Mouse (Mus musculus) cerebellum, adult 11-12 months (tissue): Measurements from ENCODE around the gene Galnt16.

Source experiments
- DNase-seq: peaks from one replicate; pipeline ENCODE4 v3.0.0; 2022

Gene Galnt16

DNA sequence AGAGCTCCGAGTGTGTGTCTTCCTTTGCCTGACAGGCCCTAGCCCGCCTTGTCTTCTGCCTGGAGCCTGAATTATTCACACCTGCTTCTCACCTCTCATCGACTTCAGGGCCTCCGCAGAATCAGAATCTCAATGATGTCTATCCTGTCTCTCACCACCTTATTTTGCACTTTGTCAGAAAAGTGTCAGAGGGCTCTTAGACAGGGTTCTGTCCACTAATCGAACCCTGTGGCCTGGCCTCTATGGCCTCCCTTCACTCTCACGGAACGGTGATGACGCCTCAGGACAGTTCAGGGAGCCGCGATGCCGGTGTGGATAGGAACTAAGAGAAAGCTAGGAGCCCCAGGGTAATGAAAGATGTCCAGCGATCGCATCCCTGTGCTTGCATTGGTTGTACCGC, at the start of gene Galnt16:
Gene Galnt16 (plus strand): TSS at position 301 of the 400 bp plus-strand sequence.
- DNase-seq, result no peak

- DNase-seq, result no peak
Observed at GRCm38 (mm10) chr12:80470206-80470605, 47.9 kb upstream of the Galnt16 start.

- no peak for DNase-seq
Observed at GRCm38 (mm10) chr12:80471926-80472325, 46.2 kb upstream of the Galnt16 start.

GRCm38 (mm10) chr12:80473731-80474130, 44.3 kb upstream of the Galnt16 start:
- no peak for DNase-seq

DNA sequence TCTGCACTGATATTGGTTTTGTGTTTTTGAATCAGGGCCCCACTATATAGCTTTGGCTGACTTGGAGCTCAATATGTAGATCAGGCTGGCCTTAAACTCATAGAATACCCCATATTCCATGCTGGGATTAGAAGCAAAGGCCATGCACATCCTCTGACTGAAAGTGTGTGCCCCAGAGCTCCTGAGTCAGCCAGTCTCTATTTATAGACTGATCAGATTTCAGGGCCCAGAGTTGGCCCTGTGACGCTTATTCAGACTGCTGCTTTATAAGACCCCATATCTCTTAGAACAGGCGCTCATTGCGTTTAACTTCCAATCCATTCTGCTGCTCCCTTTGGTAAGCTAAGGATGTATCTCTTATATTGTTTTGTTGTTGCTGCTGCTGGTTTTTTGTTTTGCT, 38.1 kb upstream of the Galnt16 start:
- no peak for DNase-seq

GRCm38 (mm10) chr12:80483397-80483796, 34.7 kb upstream of the Galnt16 start:
- DNase-seq, result no peak

DNA sequence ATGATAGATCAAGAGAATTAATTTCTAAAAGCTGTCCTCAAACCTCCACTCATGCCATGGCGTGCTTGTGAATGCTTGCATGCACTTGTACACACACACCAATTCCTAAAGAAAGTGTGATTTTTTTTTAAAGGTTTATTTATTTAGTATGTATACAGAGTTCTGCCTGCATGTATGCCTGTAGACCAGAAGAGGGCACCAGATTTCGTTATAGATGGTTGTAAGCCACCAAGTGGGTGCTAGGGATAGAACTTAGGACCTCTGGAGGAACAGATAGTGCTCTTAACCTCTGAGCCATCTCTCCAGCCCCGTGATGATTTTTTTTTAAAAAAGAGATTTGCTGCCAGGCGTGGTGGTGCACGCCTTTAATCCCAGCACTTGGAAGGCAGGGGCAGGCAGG, 24.8 kb upstream of the Galnt16 start:
- no peak for DNase-seq

DNA sequence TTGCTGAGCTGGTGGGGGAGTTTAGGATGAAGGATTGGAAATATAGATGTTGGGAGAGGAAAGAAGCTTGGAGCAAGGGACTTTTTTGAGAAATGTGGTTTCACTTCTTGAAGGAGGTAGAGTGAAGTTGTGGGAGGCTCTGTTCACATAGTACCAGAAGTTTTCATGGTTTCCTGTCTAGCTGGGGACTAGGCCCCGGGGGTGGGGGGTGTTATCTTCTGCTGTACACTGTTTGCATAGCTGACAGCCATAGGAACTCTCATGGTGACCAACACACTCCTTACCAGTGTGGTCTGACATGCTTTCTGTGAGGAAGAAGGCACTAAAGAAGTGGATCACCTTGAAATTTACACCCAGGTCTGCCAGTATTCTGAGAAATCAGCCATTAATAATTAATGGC, 22.4 kb upstream of the Galnt16 start:
- no peak for DNase-seq

DNA sequence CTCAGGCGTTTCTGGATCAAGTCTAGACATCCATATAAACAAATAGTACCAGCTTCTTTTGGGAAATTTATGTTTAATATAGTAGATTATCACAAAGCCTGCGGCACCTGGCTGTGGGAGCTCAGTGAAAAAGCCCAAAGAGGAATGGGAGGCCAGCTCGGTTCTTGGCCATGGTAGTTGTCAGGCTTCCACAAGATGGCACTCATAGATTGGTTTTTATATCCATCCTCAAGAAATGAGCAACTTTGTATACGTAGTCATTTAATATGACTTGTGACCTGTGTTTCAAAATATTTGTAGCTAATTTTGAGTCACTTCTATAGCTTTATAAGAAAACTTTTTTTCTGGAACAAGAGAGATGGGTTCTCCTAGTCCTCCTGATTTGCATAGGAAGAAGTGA, 19.7 kb upstream of the Galnt16 start:
- no peak for DNase-seq

- DNase-seq, result no peak
Observed at GRCm38 (mm10) chr12:80500506-80500905, 17.6 kb upstream of the Galnt16 start.

DNA sequence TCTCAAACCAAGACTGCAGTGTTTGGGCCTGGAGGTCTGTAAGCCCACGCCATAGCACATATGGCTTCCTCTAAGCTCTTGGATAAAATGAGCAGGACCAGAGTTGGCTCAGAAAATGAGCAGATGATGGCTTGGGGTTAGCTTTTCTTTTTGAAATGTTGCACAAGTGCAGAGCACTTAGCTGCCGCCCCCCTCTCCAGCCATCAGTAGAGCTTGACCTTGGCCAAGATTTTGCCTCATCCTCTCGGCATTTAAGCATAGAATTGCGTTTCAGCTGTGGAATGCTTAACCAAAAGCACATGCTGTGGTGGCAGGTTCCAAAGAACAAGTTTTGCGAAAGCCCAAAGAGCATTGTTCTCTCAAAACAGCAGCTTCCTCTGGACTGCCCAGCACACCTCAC, 13.4 kb upstream of the Galnt16 start:
- no peak for DNase-seq

GRCm38 (mm10) chr12:80507041-80507745, 10.9 kb upstream of the Galnt16 start:
- no peak for DNase-seq

GRCm38 (mm10) chr12:80518393-80518756, 298 bp downstream of the Galnt16 start:
- DNase-seq, result peak; percentile 52

GRCm38 (mm10) chr12:80518757-80519620, 912 bp downstream of the Galnt16 start:
- peak; percentile 70 for DNase-seq

GRCm38 (mm10) chr12:80519621-80520332, 1.7 kb downstream of the Galnt16 start:
- peak; percentile 52 for DNase-seq

DNA sequence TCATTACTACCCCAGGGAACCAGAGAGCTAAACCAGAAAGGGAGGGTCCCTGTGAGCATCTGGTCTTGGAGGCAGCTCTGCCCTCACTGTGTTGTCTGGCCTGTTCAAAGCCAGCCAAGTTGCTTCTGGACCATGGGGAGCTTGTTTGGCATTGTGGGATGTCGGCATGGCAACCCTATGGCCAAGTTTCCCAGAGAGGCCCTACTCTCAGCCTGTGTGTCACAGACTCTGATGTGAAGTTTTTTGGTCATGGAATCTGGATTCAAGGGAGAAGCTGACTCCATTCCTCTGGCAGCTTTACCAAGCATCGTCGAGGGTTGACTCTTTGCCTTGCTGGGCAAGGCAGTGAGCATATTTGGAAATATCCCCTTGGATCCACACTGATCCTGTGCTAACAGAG, 3.9 kb downstream of the Galnt16 start:
- DNase-seq, result no peak

DNA sequence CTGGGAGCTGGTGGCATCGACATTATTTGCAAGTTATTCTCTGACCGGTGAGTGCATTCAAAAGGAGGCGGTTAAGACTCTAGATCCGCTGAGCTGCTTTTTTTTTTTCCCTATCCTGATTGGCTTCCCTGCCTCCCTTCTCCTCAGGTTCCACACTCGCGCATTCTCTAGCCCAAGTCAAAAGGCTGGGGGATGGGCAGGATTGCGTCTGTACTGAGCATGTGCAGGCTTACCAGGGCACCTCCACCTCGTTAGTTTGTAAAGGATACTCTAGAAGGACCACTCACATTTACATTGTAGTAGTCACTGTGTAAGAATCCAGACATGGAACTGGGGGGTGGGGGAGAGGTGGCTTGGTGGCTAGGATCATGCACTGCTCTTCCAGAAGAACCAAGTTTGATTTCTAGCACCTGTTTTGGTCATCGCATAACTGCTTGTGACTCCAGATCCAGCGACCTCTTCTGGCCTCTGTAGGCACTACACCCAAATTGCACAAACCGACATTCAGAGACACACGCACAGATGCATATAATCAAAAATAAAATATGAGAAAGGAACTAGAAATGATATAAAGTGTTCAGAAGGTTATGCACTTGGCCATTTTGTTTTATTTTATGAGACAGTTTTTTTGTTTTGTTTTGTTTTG, 6.3 kb downstream of the Galnt16 start:
- DNase-seq, result no peak

- no peak for DNase-seq
Observed at GRCm38 (mm10) chr12:80525513-80525912, 7.4 kb downstream of the Galnt16 start.

DNA sequence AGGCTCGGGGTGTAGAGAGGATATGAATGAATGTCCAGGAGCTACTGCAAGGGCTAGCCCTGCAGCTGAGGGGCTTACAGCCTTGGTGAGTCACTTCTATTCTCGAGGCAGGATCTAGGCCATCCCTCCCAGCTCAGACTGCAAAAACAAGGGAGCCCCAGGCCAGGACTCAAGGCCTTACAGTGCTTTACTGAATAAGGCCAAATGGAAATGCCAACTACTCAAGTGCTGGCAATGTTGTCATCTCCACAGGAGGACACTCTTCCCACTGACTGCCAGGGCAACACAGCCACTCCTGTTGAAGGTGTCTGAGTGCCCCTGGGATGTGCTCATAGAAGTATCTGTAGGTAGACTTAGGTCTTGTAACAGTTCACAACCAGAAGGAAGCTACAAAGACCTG, 8.4 kb downstream of the Galnt16 start:
- no peak for DNase-seq

DNA sequence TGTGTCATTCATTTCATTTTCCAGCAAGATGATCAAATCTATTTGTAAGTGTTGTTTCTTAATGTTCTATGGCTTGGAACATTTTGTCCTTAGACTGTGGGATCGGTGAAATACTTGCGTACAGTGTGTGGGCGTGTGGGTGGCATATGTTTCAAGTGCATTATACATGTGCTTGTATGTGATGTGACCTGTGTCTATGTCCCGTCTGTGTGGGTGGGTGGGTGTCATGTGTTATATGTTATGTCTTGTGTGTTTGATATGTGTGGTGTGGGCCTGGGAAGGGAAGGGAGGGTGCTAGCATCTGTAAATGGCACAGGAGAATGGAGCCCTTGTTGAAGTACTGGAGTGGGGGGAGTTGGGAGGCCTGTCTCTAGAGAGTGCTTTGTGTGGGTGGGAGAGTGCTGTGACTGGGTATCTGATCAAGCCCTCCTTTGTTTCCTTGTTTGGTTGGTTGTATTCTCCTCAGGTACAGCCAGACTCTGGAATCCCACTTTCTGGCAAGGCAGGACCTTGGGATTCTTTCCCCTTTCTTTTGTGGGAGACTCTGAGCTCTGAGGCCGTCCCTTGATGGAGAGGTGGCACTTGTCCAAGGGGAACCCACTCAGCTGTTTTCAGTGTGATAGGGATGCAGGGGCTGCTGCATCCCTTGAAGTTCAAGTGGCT, 9.8 kb downstream of the Galnt16 start:
- DNase-seq, result no peak

- no peak for DNase-seq
Observed at GRCm38 (mm10) chr12:80530052-80530451, 12.0 kb downstream of the Galnt16 start.

GRCm38 (mm10) chr12:80530630-80531029, 12.6 kb downstream of the Galnt16 start:
- DNase-seq, result no peak

DNA sequence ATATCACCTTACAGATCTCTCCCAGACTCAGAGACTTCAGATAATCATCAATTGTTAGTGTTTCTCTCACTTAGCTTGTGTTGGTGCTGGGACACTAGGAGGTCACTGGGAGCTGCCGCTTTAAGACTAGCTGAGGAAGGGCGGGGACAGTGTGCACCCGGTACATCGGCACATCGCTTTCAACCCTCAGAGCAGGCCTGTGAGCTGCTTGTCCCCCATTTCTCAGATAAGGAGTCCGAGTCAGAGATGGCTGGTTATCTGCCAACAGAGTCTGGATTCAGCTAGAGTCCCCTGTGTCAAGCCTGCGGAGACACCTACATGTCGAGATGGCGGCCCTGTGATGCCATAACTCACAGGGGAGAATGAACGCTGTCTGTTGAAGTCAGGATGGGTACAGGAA, 13.5 kb downstream of the Galnt16 start:
- DNase-seq, result no peak
